Mouse (Mus musculus) G1E (cell line): ENCODE measurements at regions not wholly inside any gene's neighbourhood (a gene's known extent, or its start where the extent isn't known, plus 50 kb on each side); places are given as distances from the start of the nearest gene placed in this dataset.

Experiments used
- CTCF ChIP-seq: IDR thresholded peaks from 2 replicates; pipeline ENCODE4 v1.5.1; 2012; ENCODE audit warnings: low read depth, low read length, inconsistent platforms, mixed read lengths
- GATA1 ChIP-seq: IDR thresholded peaks from 2 replicates; pipeline ENCODE4 v1.6.1; 2012; ENCODE audit warnings: borderline replicate concordance, low read length, inconsistent platforms, mixed read lengths
- TAL1 ChIP-seq: conservative IDR thresholded peaks from 2 replicates; pipeline ENCODE4 v1.6.1; 2012; ENCODE audit warnings: low read depth, low read length, inconsistent platforms, mixed read lengths

DNA sequence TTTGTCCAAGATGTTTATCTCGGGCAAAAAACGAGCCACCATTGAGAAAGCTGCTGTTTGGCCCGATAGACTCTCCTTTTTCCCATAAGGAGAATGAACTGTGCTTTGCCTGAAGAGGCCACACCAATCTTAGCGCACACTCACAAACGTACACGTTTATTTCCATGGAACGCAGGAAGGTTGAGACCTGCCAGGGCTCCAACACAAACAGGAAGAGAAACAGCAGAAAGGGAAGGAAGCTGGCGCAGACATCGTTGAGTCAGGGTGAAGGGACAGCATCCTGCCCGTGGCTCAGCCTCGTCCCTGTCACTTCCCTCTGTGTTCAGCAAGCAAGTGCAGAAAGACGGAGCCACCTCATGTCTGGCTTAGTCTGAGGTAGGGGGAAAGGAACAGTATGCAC, 56.8 kb upstream of the Ivns1abp start:
- TF ChIP-seq CTCF (no peak), TAL1 (no peak), GATA1 (no peak)
